In genomic region chr9:66913254-66913934, GRCm38 (mm10) we compare ENCODE assay signal across 8 mouse cellular contexts. TPM values are rescaled to one million over a fixed set of nuclear protein-coding genes. Genes with fewer than 3 reads are reported as not detected.
DNase-seq lines count a peak whose midpoint lies in the region; ATAC-seq and TF ChIP-seq lines count a peak whose summit lies in the region.
"Not testable (repeated sequence)": the region's sequence is repeated elsewhere in the genome, so short reads cannot be mapped to it uniquely, and the experiment has no call there.

No protein-coding gene starts in this region.

- peak overlapping the region; percentile 83 for H3K27ac ChIP-seq in forebrain, embryonic 16.5 days (ENCODE audit: low read length)
- peak overlapping the region; percentile 7; the same call in 1 of the 2 replicates for H3K27ac ChIP-seq in heart, postnatal 0 days (ENCODE audit: low read depth)
- peak overlapping the region; percentile 46; the same call in 1 of the 2 replicates for H3K27ac ChIP-seq in intestine, postnatal 0 days (ENCODE audit: low read depth, low read length)
- H3K27ac ChIP-seq in liver, embryonic 11.5 days (ENCODE audit: low read depth, low read length): peak overlapping the region; percentile 90
- peak overlapping the region; percentile 83 for H3K27ac ChIP-seq in liver, embryonic 16.5 days (ENCODE audit: low read length)
- peak overlapping the region; percentile 63 for H3K27ac ChIP-seq in neural tube, embryonic 13.5 days (replicated peaks)

- not testable (repeated sequence) for H3K36me3 ChIP-seq in forebrain, embryonic 16.5 days (ENCODE audit: control insufficient read depth, insufficient read depth); heart, postnatal 0 days (replicated peaks; ENCODE audit: control insufficient read depth, insufficient read depth, low read length); intestine, postnatal 0 days (ENCODE audit: control insufficient read depth, insufficient read depth); liver, embryonic 11.5 days (ENCODE audit: control insufficient read depth, insufficient read depth, low read length); liver, embryonic 16.5 days (ENCODE audit: control insufficient read depth, insufficient read depth); neural tube, embryonic 13.5 days

- peak; percentile 16 for DNase-seq in CD4-positive helper T cell, adult 2 months (ENCODE audit: low read depth, low spot score)
- DNase-seq in heart, postnatal 0 days (ENCODE audit: low spot score); liver, embryonic 11.5 days (ENCODE audit: low spot score): not testable (repeated sequence)

- H3K4me2 ChIP-seq in forebrain, embryonic 16.5 days (ENCODE audit: low read length); heart, postnatal 0 days (ENCODE audit: low read depth, low read length); intestine, postnatal 0 days (replicated peaks; ENCODE audit: low read depth); neural tube, embryonic 13.5 days: not testable (repeated sequence)
- peak overlapping the region; percentile 42 for H3K4me2 ChIP-seq in liver, embryonic 11.5 days
- peak overlapping the region; percentile 58 for H3K4me2 ChIP-seq in liver, embryonic 16.5 days (ENCODE audit: low read depth, low read length)

- not testable (repeated sequence) for H3K4me3 ChIP-seq in forebrain, embryonic 16.5 days (replicated peaks; ENCODE audit: low read length); heart, postnatal 0 days (ENCODE audit: low read depth, low read length); intestine, postnatal 0 days (ENCODE audit: low read depth, low read length); liver, embryonic 11.5 days (ENCODE audit: low read depth, low read length); neural tube, embryonic 13.5 days
- peak overlapping the region; percentile 48 for H3K4me3 ChIP-seq in liver, embryonic 16.5 days (ENCODE audit: low read depth, low read length)

- H3K27me3 ChIP-seq in forebrain, embryonic 16.5 days (replicated peaks; ENCODE audit: control insufficient read depth, insufficient read depth, low read length); heart, postnatal 0 days (ENCODE audit: control insufficient read depth, insufficient read depth, low read length); intestine, postnatal 0 days (replicated peaks; ENCODE audit: control insufficient read depth, insufficient read depth, low read length); liver, embryonic 11.5 days (replicated peaks; ENCODE audit: control insufficient read depth, insufficient read depth, low read length); liver, embryonic 16.5 days (ENCODE audit: control insufficient read depth, insufficient read depth, low read depth, low read length); neural tube, embryonic 13.5 days: not testable (repeated sequence)

- TF ChIP-seq CTCF in heart, postnatal 0 days (IDR thresholded peaks at IDR 0.05; ENCODE audit: low read depth); intestine, postnatal 0 days (IDR thresholded peaks at IDR 0.05; ENCODE audit: low read depth): not testable (repeated sequence)

- not testable (repeated sequence) for H3K9me3 ChIP-seq in forebrain, embryonic 16.5 days (ENCODE audit: control insufficient read depth, low read length); heart, postnatal 0 days (replicated peaks; ENCODE audit: control insufficient read depth, low read length); intestine, postnatal 0 days (ENCODE audit: control insufficient read depth); liver, embryonic 11.5 days (ENCODE audit: control insufficient read depth, low read length); liver, embryonic 16.5 days (replicated peaks; ENCODE audit: control insufficient read depth, low read length); neural tube, embryonic 13.5 days

- H3K9ac ChIP-seq in forebrain, embryonic 16.5 days (replicated peaks; ENCODE audit: low read depth, low read length); heart, postnatal 0 days (replicated peaks; ENCODE audit: low read depth, low read length); intestine, postnatal 0 days (ENCODE audit: low read depth, low read length); liver, embryonic 11.5 days (ENCODE audit: low read depth, low read length); neural tube, embryonic 13.5 days: not testable (repeated sequence)
- peak overlapping the region; percentile 4; the same call in 1 of the 2 replicates for H3K9ac ChIP-seq in liver, embryonic 16.5 days (ENCODE audit: low read depth, low read length)

- WGBS in forebrain, embryonic 16.5 days: 95% methylated on average over 5 of the region's 5 CpGs
- WGBS in heart, postnatal 0 days: 87% methylated on average over 5 of the region's 5 CpGs
- WGBS in intestine, postnatal 0 days: 44% methylated on average over 5 of the region's 5 CpGs
- 57% methylated on average over 5 of the region's 5 CpGs for WGBS in liver, embryonic 11.5 days
- 29% methylated on average over 5 of the region's 5 CpGs for WGBS in liver, embryonic 16.5 days (ENCODE audit: insufficient replicate concordance)
- 94% methylated on average over 5 of the region's 5 CpGs for WGBS in neural tube, embryonic 13.5 days

- peaks cover 45% of the 10 kb centered on the region for H3K4me1 ChIP-seq in forebrain, embryonic 16.5 days (replicated peaks; ENCODE audit: control insufficient read depth, insufficient read depth, low read length)
- H3K4me1 ChIP-seq in heart, postnatal 0 days (ENCODE audit: control insufficient read depth, insufficient read depth): peaks cover 23% of the 10 kb centered on the region
- H3K4me1 ChIP-seq in intestine, postnatal 0 days (replicated peaks; ENCODE audit: control insufficient read depth, insufficient read depth, low read length): peaks cover 22% of the 10 kb centered on the region
- peaks cover 76% of the 10 kb centered on the region for H3K4me1 ChIP-seq in liver, embryonic 11.5 days (replicated peaks; ENCODE audit: control insufficient read depth, insufficient read depth, low read length)
- H3K4me1 ChIP-seq in liver, embryonic 16.5 days (ENCODE audit: control insufficient read depth, low read depth, low read length): peaks cover 80% of the 10 kb centered on the region
- H3K4me1 ChIP-seq in neural tube, embryonic 13.5 days (replicated peaks): peaks cover 63% of the 10 kb centered on the region

- TF ChIP-seq EP300 in heart, postnatal 0 days (IDR thresholded peaks at IDR 0.05; ENCODE audit: low read depth): not testable (repeated sequence)

- ATAC-seq in erythroblast, adult 5-6 weeks (replicated peaks; ENCODE audit: low FRiP score, poor library complexity, severe bottlenecking): 0 out of 2 replicates have a peak, but pooled peaks have one; percentile 11
- not testable (repeated sequence) for ATAC-seq in forebrain, embryonic 16.5 days; heart, postnatal 0 days (ENCODE audit: insufficient read depth, low read depth); liver, embryonic 11.5 days (replicated peaks; ENCODE audit: low FRiP score); neural tube, embryonic 13.5 days (ENCODE audit: low read depth)
- ATAC-seq in intestine, postnatal 0 days: peak; percentile 90
- ATAC-seq in liver, embryonic 16.5 days (ENCODE audit: low read depth): peak; percentile 30

RNA-seq across cellular contexts. Expression of gene Rab8b, which starts 6.1 kb away (rescaled TPM):
- 41.3 and 62.1 TPM in 2 replicates for total RNA-seq in erythroblast, adult 5-6 weeks (2015; ENCODE audit: low replicate concordance)
- total RNA-seq in erythroblast, adult 5-6 weeks (2017; ENCODE audit: low replicate concordance): 99.4 and 106 TPM in 2 replicates
- 41.2 and 41.5 TPM in 2 replicates for polyA plus RNA-seq in forebrain, embryonic 16.5 days (2015; fragmentation: Nextera tagmentation; extraction: Ambion mirVana)
- total RNA-seq in heart, postnatal 0 days (2014; rRNA removed; ENCODE audit: low replicate concordance): 9.8 and 11.4 TPM in 2 replicates
- 8.6 and 9.5 TPM in 2 replicates for polyA plus RNA-seq in heart, postnatal 0 days (2015; fragmentation: Nextera tagmentation; extraction: Ambion mirVana)
- polyA plus RNA-seq in intestine, postnatal 0 days (2015; fragmentation: Nextera tagmentation; extraction: Ambion mirVana): 16.2 and 18.9 TPM in 2 replicates
- 43.1 and 44.3 TPM in 2 replicates for polyA plus RNA-seq in liver, embryonic 11.5 days (2014; fragmentation: Nextera tagmentation; extraction: Ambion mirVana)
- polyA plus RNA-seq in liver, embryonic 16.5 days (2015; fragmentation: Nextera tagmentation; extraction: Ambion mirVana): 30.4 and 30.6 TPM in 2 replicates
- 30.5 and 36.5 TPM in 2 replicates for polyA plus RNA-seq in neural tube, embryonic 13.5 days (2015; fragmentation: Nextera tagmentation; extraction: Ambion mirVana)

RNA-seq across cellular contexts. Expression of gene Rps27l, which starts 32.5 kb away (rescaled TPM):
- total RNA-seq in erythroblast, adult 5-6 weeks (2015; ENCODE audit: low replicate concordance): 102 and 125 TPM in 2 replicates
- total RNA-seq in erythroblast, adult 5-6 weeks (2017; ENCODE audit: low replicate concordance): 23.7 and 43.2 TPM in 2 replicates
- 253 and 289 TPM in 2 replicates for polyA plus RNA-seq in forebrain, embryonic 16.5 days (2015; fragmentation: Nextera tagmentation; extraction: Ambion mirVana)
- total RNA-seq in heart, postnatal 0 days (2014; rRNA removed; ENCODE audit: low replicate concordance): 204 and 235 TPM in 2 replicates
- polyA plus RNA-seq in heart, postnatal 0 days (2015; fragmentation: Nextera tagmentation; extraction: Ambion mirVana): 568 and 607 TPM in 2 replicates
- polyA plus RNA-seq in intestine, postnatal 0 days (2015; fragmentation: Nextera tagmentation; extraction: Ambion mirVana): 712 and 778 TPM in 2 replicates
- 1,011 and 1,028 TPM in 2 replicates for polyA plus RNA-seq in liver, embryonic 11.5 days (2014; fragmentation: Nextera tagmentation; extraction: Ambion mirVana)
- polyA plus RNA-seq in liver, embryonic 16.5 days (2015; fragmentation: Nextera tagmentation; extraction: Ambion mirVana): 406 and 455 TPM in 2 replicates
- 341 and 348 TPM in 2 replicates for polyA plus RNA-seq in neural tube, embryonic 13.5 days (2015; fragmentation: Nextera tagmentation; extraction: Ambion mirVana)

Comparison
In these comparisons a context has a peak if more than half of its experiments do, and no peak if none do; other contexts are left out.
1. H3K27ac ChIP-seq: peak in every context shown above with its lines; median percentile 90 in liver, embryonic 11.5 days; 83 in forebrain, embryonic 16.5 days; 83 in liver, embryonic 16.5 days; 63 in neural tube, embryonic 13.5 days; 46 in intestine, postnatal 0 days; 7 in heart, postnatal 0 days.